Comparison of ENCODE assay signal across 33 mouse cellular contexts in the genomic region with DNA sequence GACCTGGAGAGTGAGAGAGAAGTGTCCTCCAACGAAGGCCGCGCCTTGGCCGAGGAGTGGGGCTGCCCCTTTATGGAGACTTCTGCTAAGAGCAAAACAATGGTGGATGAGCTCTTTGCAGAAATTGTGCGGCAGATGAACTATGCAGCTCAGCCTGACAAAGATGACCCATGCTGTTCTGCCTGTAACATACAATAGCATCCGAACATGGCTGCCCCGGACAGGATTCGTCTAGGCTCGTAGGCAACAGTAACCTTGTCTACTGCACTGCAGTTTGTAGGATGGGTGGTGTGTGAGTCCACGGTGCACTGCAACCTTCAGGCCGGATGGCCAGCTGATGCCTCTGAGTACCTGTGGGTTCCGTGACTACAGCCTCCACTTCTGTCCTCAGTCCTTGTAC.
"Had no signal": no experiment of that assay in that cellular context is flagged by ENCODE, and none has a peak within 500 bp of the region (broad histone marks: within the 10 kb centered on the region; RNA-seq: fewer than 3 reads in every experiment).

No protein-coding gene starts in this region.

- H3K4me2 ChIP-seq: limb, embryonic 12.5 days; limb, embryonic 13.5 days; limb, embryonic 15.5 days; liver, embryonic 11.5 days; liver, embryonic 12.5 days; liver, embryonic 13.5 days; liver, embryonic 15.5 days; lung, embryonic 14.5 days; lung, embryonic 15.5 days; midbrain, embryonic 11.5 days; midbrain, embryonic 12.5 days; midbrain, embryonic 13.5 days; midbrain, embryonic 15.5 days; neural tube, embryonic 12.5 days; neural tube, embryonic 13.5 days had no signal

- H3K9ac ChIP-seq: limb, embryonic 12.5 days; limb, embryonic 13.5 days; limb, embryonic 15.5 days; liver, embryonic 12.5 days; liver, embryonic 13.5 days; liver, embryonic 14.5 days; liver, embryonic 15.5 days; liver, postnatal 0 days; lung, embryonic 14.5 days; lung, embryonic 15.5 days; midbrain, embryonic 12.5 days; midbrain, embryonic 13.5 days; midbrain, embryonic 15.5 days; neural tube, embryonic 12.5 days; neural tube, embryonic 13.5 days had no signal

- H3K27me3 ChIP-seq: limb, embryonic 12.5 days; limb, embryonic 13.5 days; limb, embryonic 15.5 days; liver, embryonic 12.5 days; liver, embryonic 13.5 days; liver, embryonic 15.5 days; lung, embryonic 15.5 days; megakaryocyte, embryonic 14.5 days; midbrain, embryonic 12.5 days; midbrain, embryonic 13.5 days; midbrain, embryonic 15.5 days; neural tube, embryonic 12.5 days; neural tube, embryonic 13.5 days had no signal

- H3K27ac ChIP-seq: limb, embryonic 10.5 days; limb, embryonic 12.5 days; limb, embryonic 13.5 days; limb, embryonic 15.5 days; liver, embryonic 12.5 days; liver, embryonic 13.5 days; liver, embryonic 14.5 days; liver, embryonic 15.5 days; macrophage; midbrain, embryonic 10.5 days; midbrain, embryonic 12.5 days; midbrain, embryonic 13.5 days; midbrain, embryonic 15.5 days; neural tube, embryonic 12.5 days; neural tube, embryonic 13.5 days had no signal

- H3K36me3 ChIP-seq: liver, embryonic 13.5 days; liver, embryonic 15.5 days had no signal

- H3K9me3 ChIP-seq: limb, embryonic 10.5 days; limb, embryonic 12.5 days; limb, embryonic 13.5 days; limb, embryonic 15.5 days; liver, embryonic 12.5 days; liver, embryonic 13.5 days; liver, embryonic 15.5 days; lung, embryonic 15.5 days; megakaryocyte, embryonic 14.5 days; midbrain, embryonic 10.5 days; midbrain, embryonic 12.5 days; midbrain, embryonic 13.5 days; midbrain, embryonic 15.5 days; neural tube, embryonic 12.5 days; neural tube, embryonic 13.5 days had no signal

- DNase-seq: left cerebral cortex, postnatal 4 days; liver; liver, embryonic 13.5 days; liver, postnatal 0 days; lung, adult 18-20 months; lung, adult 2 months; lung, embryonic 14.5 days; lung, postnatal 10 days; lung, postnatal 14 days; lung, postnatal 36 days; lung, postnatal 4 days; midbrain, embryonic 14.5 days had no signal

- ATAC-seq: liver, embryonic 12.5 days; liver, postnatal 0 days; lung, postnatal 0 days; midbrain, embryonic 13.5 days; midbrain, embryonic 15.5 days; midbrain, embryonic 16.5 days had no signal

- H3K4me1 ChIP-seq: limb, embryonic 10.5 days; limb, embryonic 15.5 days; liver, embryonic 13.5 days; liver, embryonic 15.5 days; neural tube, embryonic 12.5 days had no signal

- H3K4me3 ChIP-seq: limb, embryonic 10.5 days; limb, embryonic 12.5 days; limb, embryonic 13.5 days; limb, embryonic 15.5 days; liver, embryonic 12.5 days; liver, embryonic 13.5 days; liver, embryonic 15.5 days; lung, embryonic 15.5 days; megakaryocyte, embryonic 14.5 days; midbrain, embryonic 10.5 days; midbrain, embryonic 12.5 days; midbrain, embryonic 13.5 days; midbrain, embryonic 15.5 days; myocyte; neural tube, embryonic 12.5 days; neural tube, embryonic 13.5 days had no signal
